Mouse (Mus musculus): Measurements from ENCODE around the gene Inhba. TPM values are rescaled to one million over a fixed set of nuclear protein-coding genes. Genes with fewer than 3 reads are reported as not detected.

The Inhba gene
- polyA plus RNA-seq, 1 experiment = 0.28 TPM

GRCm38 (mm10) chr13:16005517-16005916 lies 6.1 kb upstream of the Inhba start:
- H3K4me1 ChIP-seq (ENCODE audit: control insufficient read depth, insufficient read depth, low read length) = no peaks in the 10 kb centered on the region
- no peak overlapping the region for H3K27ac ChIP-seq (ENCODE audit: control insufficient read depth, insufficient read depth, low read depth, low read length)
- no peaks in the 10 kb centered on the region for H3K27me3 ChIP-seq (ENCODE audit: control insufficient read depth, insufficient read depth, low read length)
- H3K4me3 ChIP-seq (ENCODE audit: control insufficient read depth, low read depth, low read length) = no peak overlapping the region
- no peaks in the 10 kb centered on the region for H3K36me3 ChIP-seq (ENCODE audit: control insufficient read depth, insufficient read depth, low read length)
- no peak for TF ChIP-seq POLR2A (IDR thresholded peaks at IDR 0.05; ENCODE audit: control insufficient read depth, low read depth, low read length)
- TF ChIP-seq CTCF (IDR thresholded peaks at IDR 0.05; ENCODE audit: control insufficient read depth, insufficient read depth, insufficient replicate concordance, low read depth, low read length) = peak; percentile 47; the same call in 1 of the 2 replicates

GRCm38 (mm10) chr13:16007748-16008147 lies 3.9 kb upstream of the Inhba start:
- H3K27ac ChIP-seq (ENCODE audit: control insufficient read depth, insufficient read depth, low read depth, low read length) = no peak overlapping the region
- H3K4me1 ChIP-seq (ENCODE audit: control insufficient read depth, insufficient read depth, low read length) = peaks cover 7% of the 10 kb centered on the region
- no peak overlapping the region for H3K4me3 ChIP-seq (ENCODE audit: control insufficient read depth, low read depth, low read length)
- no peaks in the 10 kb centered on the region; the same call in 1 of the 2 replicates for H3K27me3 ChIP-seq (ENCODE audit: control insufficient read depth, insufficient read depth, low read length)
- no peaks in the 10 kb centered on the region for H3K36me3 ChIP-seq (ENCODE audit: control insufficient read depth, insufficient read depth, low read length)
- TF ChIP-seq POLR2A (IDR thresholded peaks at IDR 0.05; ENCODE audit: control insufficient read depth, low read depth, low read length) (no peak), CTCF (IDR thresholded peaks at IDR 0.05; ENCODE audit: control insufficient read depth, insufficient read depth, insufficient replicate concordance, low read depth, low read length) (no peak)

GRCm38 (mm10) chr13:16008348-16008747 lies 3.3 kb upstream of the Inhba start:
- Histone ChIP-seq H3K4me3 (ENCODE audit: control insufficient read depth, low read depth, low read length) (no peak overlapping the region), H3K27ac (ENCODE audit: control insufficient read depth, insufficient read depth, low read depth, low read length) (no peak overlapping the region), H3K27me3 (ENCODE audit: control insufficient read depth, insufficient read depth, low read length) (no peaks in the 10 kb centered on the region; the same call in 1 of the 2 replicates), H3K4me1 (ENCODE audit: control insufficient read depth, insufficient read depth, low read length) (peaks cover 7% of the 10 kb centered on the region), H3K36me3 (ENCODE audit: control insufficient read depth, insufficient read depth, low read length) (no peaks in the 10 kb centered on the region)
- TF ChIP-seq CTCF (IDR thresholded peaks at IDR 0.05; ENCODE audit: control insufficient read depth, insufficient read depth, insufficient replicate concordance, low read depth, low read length) = no peak
- no peak for TF ChIP-seq POLR2A (IDR thresholded peaks at IDR 0.05; ENCODE audit: control insufficient read depth, low read depth, low read length)

- H3K4me3 ChIP-seq (ENCODE audit: control insufficient read depth, low read depth, low read length) = no peak overlapping the region
- H3K4me1 ChIP-seq (ENCODE audit: control insufficient read depth, insufficient read depth, low read length) = peaks cover 7% of the 10 kb centered on the region
- no peak overlapping the region for H3K27ac ChIP-seq (ENCODE audit: control insufficient read depth, insufficient read depth, low read depth, low read length)
- no peaks in the 10 kb centered on the region for H3K36me3 ChIP-seq (ENCODE audit: control insufficient read depth, insufficient read depth, low read length)
- TF ChIP-seq POLR2A (IDR thresholded peaks at IDR 0.05; ENCODE audit: control insufficient read depth, low read depth, low read length) (no peak), CTCF (IDR thresholded peaks at IDR 0.05; ENCODE audit: control insufficient read depth, insufficient read depth, insufficient replicate concordance, low read depth, low read length) (no peak)
- H3K27me3 ChIP-seq (ENCODE audit: control insufficient read depth, insufficient read depth, low read length) = no peaks in the 10 kb centered on the region; the same call in 1 of the 2 replicates
These were observed 1.7 kb upstream of the Inhba start for GRCm38 (mm10) chr13:16009766-16010465.

GRCm38 (mm10) chr13:16010586-16010985 lies 1.1 kb upstream of the Inhba start:
- H3K4me3 ChIP-seq (ENCODE audit: control insufficient read depth, low read depth, low read length) = no peak overlapping the region
- no peaks in the 10 kb centered on the region for H3K36me3 ChIP-seq (ENCODE audit: control insufficient read depth, insufficient read depth, low read length)
- peaks cover 7% of the 10 kb centered on the region for H3K4me1 ChIP-seq (ENCODE audit: control insufficient read depth, insufficient read depth, low read length)
- TF ChIP-seq CTCF (IDR thresholded peaks at IDR 0.05; ENCODE audit: control insufficient read depth, insufficient read depth, insufficient replicate concordance, low read depth, low read length) (no peak), POLR2A (IDR thresholded peaks at IDR 0.05; ENCODE audit: control insufficient read depth, low read depth, low read length) (no peak)
- no peak overlapping the region for H3K27ac ChIP-seq (ENCODE audit: control insufficient read depth, insufficient read depth, low read depth, low read length)
- H3K27me3 ChIP-seq (ENCODE audit: control insufficient read depth, insufficient read depth, low read length) = no peaks in the 10 kb centered on the region; the same call in 1 of the 2 replicates

GRCm38 (mm10) chr13:16012243-16012887 lies 714 bp downstream of the Inhba start:
- Histone ChIP-seq H3K27me3 (ENCODE audit: control insufficient read depth, insufficient read depth, low read length) (no peaks in the 10 kb centered on the region; the same call in 1 of the 2 replicates), H3K36me3 (ENCODE audit: control insufficient read depth, insufficient read depth, low read length) (no peaks in the 10 kb centered on the region), H3K4me3 (ENCODE audit: control insufficient read depth, low read depth, low read length) (peak overlapping the region; percentile 74), H3K4me1 (ENCODE audit: control insufficient read depth, insufficient read depth, low read length) (peaks cover 9% of the 10 kb centered on the region), H3K27ac (ENCODE audit: control insufficient read depth, insufficient read depth, low read depth, low read length) (peak overlapping the region; percentile 55; the same call in 1 of the 2 replicates)
- TF ChIP-seq CTCF (IDR thresholded peaks at IDR 0.05; ENCODE audit: control insufficient read depth, insufficient read depth, insufficient replicate concordance, low read depth, low read length) = peak; percentile 52; the same call in 1 of the 2 replicates
- TF ChIP-seq POLR2A (IDR thresholded peaks at IDR 0.05; ENCODE audit: control insufficient read depth, low read depth, low read length) = no peak

DNA sequence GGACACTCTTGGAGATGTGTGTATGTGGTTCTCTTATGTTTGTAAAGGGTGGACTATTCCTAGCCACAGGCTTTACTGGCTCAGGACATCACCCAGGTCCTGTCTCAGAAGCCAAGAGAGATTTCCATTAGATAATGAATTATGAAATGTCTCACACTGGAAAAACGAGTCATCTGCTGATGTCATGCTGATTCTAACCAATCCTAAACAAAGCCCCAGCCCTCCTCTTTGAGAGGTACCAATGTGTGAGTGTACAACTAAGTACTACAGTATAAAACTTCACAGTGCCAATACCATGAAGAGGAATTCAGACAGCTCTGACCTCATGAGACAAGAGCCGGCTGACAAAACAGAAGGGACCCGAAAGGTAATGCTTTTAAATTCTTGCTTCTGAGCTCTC lies 2.5 kb downstream of the Inhba start:
- Histone ChIP-seq H3K27me3 (ENCODE audit: control insufficient read depth, insufficient read depth, low read length) (no peaks in the 10 kb centered on the region; the same call in 1 of the 2 replicates), H3K27ac (ENCODE audit: control insufficient read depth, insufficient read depth, low read depth, low read length) (no peak overlapping the region)

More for the DNA sequence above, 2.5 kb downstream of the Inhba start:
- Histone ChIP-seq H3K36me3 (ENCODE audit: control insufficient read depth, insufficient read depth, low read length) (no peaks in the 10 kb centered on the region), H3K4me1 (ENCODE audit: control insufficient read depth, insufficient read depth, low read length) (peaks cover 9% of the 10 kb centered on the region), H3K4me3 (ENCODE audit: control insufficient read depth, low read depth, low read length) (no peak overlapping the region)
- TF ChIP-seq CTCF (IDR thresholded peaks at IDR 0.05; ENCODE audit: control insufficient read depth, insufficient read depth, insufficient replicate concordance, low read depth, low read length) = no peak
- TF ChIP-seq POLR2A (IDR thresholded peaks at IDR 0.05; ENCODE audit: control insufficient read depth, low read depth, low read length) = no peak

Measured in testis, adult 2 months (tissue).